Mouse (Mus musculus) MEL (cell line): Measurements from ENCODE around the gene Trp53bp1. TPM values are rescaled to one million over a fixed set of nuclear protein-coding genes. Genes with fewer than 3 reads are reported as not detected.
A peak's percentile ranks its signal among the peaks of the same experiment; 100 is the strongest.

ENCODE experiments used
- DNase-seq: peaks from one replicate; pipeline ENCODE4 v3.0.0; 2011; ENCODE audit warnings: low read depth, low spot score
- H3K27ac ChIP-seq: 2 replicates; pipeline ENCODE4 v1.5.1; 2012; ENCODE audit warnings: low read depth, mild to moderate bottlenecking, control low read depth, low read length, moderate library complexity; ENCODE audit not compliant: control insufficient read depth
- H3K27me3 ChIP-seq, 2 experiments: fragments of 150-350 bp in 1 of 2; sonication (generic) in 1 of 2; 2 replicates each; pipeline ENCODE4 v1.6.1; 2012; ENCODE audit warnings: low read length in 2 of 2, mild to moderate bottlenecking in 2 of 2, improper control_type of control experiment in 1 of 2, moderate library complexity in 1 of 2; ENCODE audit not compliant: insufficient read depth in 2 of 2, control insufficient read depth in 1 of 2
- H3K36me3 ChIP-seq, 2 experiments: 2 replicates each; pipeline ENCODE4 v1.6.1; 2012 to 2014; ENCODE audit warnings: low read length in 2 of 2, improper control_type of control experiment in 1 of 2, inconsistent platforms in 1 of 2, mild to moderate bottlenecking in 1 of 2; ENCODE audit not compliant: insufficient read depth in 2 of 2, control insufficient read depth in 1 of 2
- H3K4me1 ChIP-seq, 2 experiments: fragments of 150-350 bp in 1 of 2; sonication (generic) in 1 of 2; 2 replicates each; pipeline ENCODE4 v1.6.1; 2012; ENCODE audit warnings: low read length in 2 of 2, improper control_type of control experiment in 1 of 2, mild to moderate bottlenecking in 1 of 2; ENCODE audit not compliant: insufficient read depth in 2 of 2, control insufficient read depth in 1 of 2
- H3K4me3 ChIP-seq, 2 experiments: fragments of 150-350 bp in 1 of 2; sonication (generic) in 1 of 2; 2 replicates each; pipeline ENCODE4 v1.5.1; 2012; ENCODE audit warnings: low read depth in 2 of 2, low read length in 2 of 2, mild to moderate bottlenecking in 2 of 2, moderate library complexity in 2 of 2, control low read depth in 1 of 2, improper control_type of control experiment in 1 of 2; ENCODE audit not compliant: control insufficient read depth in 1 of 2, insufficient read depth in 1 of 2
- H3K79me2 ChIP-seq: 2 replicates; pipeline ENCODE4 v1.6.1; 2012; ENCODE audit warnings: mild to moderate bottlenecking, low read length, moderate library complexity; ENCODE audit not compliant: control insufficient read depth, poor library complexity, insufficient read depth
- H3K9ac ChIP-seq: 2 replicates; pipeline ENCODE4 v1.6.1; 2012; ENCODE audit warnings: low read depth, mild to moderate bottlenecking, control low read depth, low read length, moderate library complexity; ENCODE audit not compliant: control insufficient read depth, poor library complexity, severe bottlenecking
- H3K9me3 ChIP-seq: fragments of 150-350 bp; sonication (generic); replicated peaks from 2 replicates; pipeline ENCODE4 v1.6.1; 2012; ENCODE audit warnings: mild to moderate bottlenecking, low read length, improper control_type of control experiment, moderate library complexity; ENCODE audit not compliant: insufficient read depth
- CHD1 ChIP-seq: IDR thresholded peaks from 2 replicates; pipeline ENCODE4 v1.6.1; 2012; ENCODE audit warnings: low read depth, mild to moderate bottlenecking, inconsistent platforms, low read length, improper control_type of control experiment
- CTCF ChIP-seq, 3 experiments: IDR thresholded peaks in 2 of 3; conservative IDR thresholded peaks in 1 of 3; 2 replicates each; pipeline ENCODE4 v1.5.1; 2011 to 2012; ENCODE audit warnings: low read length in 3 of 3, low read depth in 2 of 3, mild to moderate bottlenecking in 2 of 3, improper control_type of control experiment in 1 of 3, inconsistent platforms in 1 of 3, mixed read lengths in 1 of 3, moderate library complexity in 1 of 3; ENCODE audit not compliant: control insufficient read depth in 1 of 3, insufficient read depth in 1 of 3, poor library complexity in 1 of 3, severe bottlenecking in 1 of 3
- E2F4 ChIP-seq: IDR thresholded peaks from 2 replicates; pipeline ENCODE4 v1.6.1; 2011; ENCODE audit warnings: low read depth, low read length, improper control_type of control experiment, borderline replicate concordance
- EP300 ChIP-seq, 2 experiments: IDR thresholded peaks; 2 replicates each; pipeline ENCODE4 v1.6.1; 2011; ENCODE audit warnings: improper control_type of control experiment in 2 of 2, low read length in 2 of 2, low read depth in 1 of 2, mild to moderate bottlenecking in 1 of 2
- ETS1 ChIP-seq: IDR thresholded peaks from 2 replicates; pipeline ENCODE4 v1.6.1; 2012; ENCODE audit warnings: low read depth, mild to moderate bottlenecking, inconsistent platforms, low read length, improper control_type of control experiment, moderate library complexity
- HCFC1 ChIP-seq: IDR thresholded peaks from 2 replicates; pipeline ENCODE4 v1.6.1; 2012; ENCODE audit warnings: low read depth, mild to moderate bottlenecking, inconsistent platforms, low read length, improper control_type of control experiment, moderate library complexity
- MAX ChIP-seq: IDR thresholded peaks from 2 replicates; pipeline ENCODE4 v1.6.1; 2011; ENCODE audit warnings: low read length, improper control_type of control experiment
- MAZ ChIP-seq: IDR thresholded peaks from 2 replicates; pipeline ENCODE4 v1.6.1; 2012; ENCODE audit warnings: low read depth, mild to moderate bottlenecking, inconsistent platforms, low read length, improper control_type of control experiment
- MYC ChIP-seq: IDR thresholded peaks from 2 replicates; pipeline ENCODE4 v1.6.1; 2011; ENCODE audit warnings: low read depth, mild to moderate bottlenecking, low read length, improper control_type of control experiment, moderate library complexity
- POLR2AphosphoS2 ChIP-seq: IDR thresholded peaks from 2 replicates; pipeline ENCODE4 v1.6.1; 2011; ENCODE audit warnings: low read length, improper control_type of control experiment
- TCF12 ChIP-seq: IDR thresholded peaks from 2 replicates; pipeline ENCODE4 v1.6.1; 2014; ENCODE audit warnings: low read depth, mild to moderate bottlenecking, inconsistent platforms, low read length, improper control_type of control experiment, moderate library complexity
- UBTF ChIP-seq: IDR thresholded peaks from 2 replicates; pipeline ENCODE4 v1.6.1; 2012; ENCODE audit warnings: low read depth, mild to moderate bottlenecking, inconsistent platforms, low read length, improper control_type of control experiment, moderate library complexity, borderline replicate concordance; ENCODE audit not compliant: insufficient read depth
- USF2 ChIP-seq, 2 experiments: IDR thresholded peaks; 2 replicates each; pipeline ENCODE4 v1.6.1; 2011 to 2012; ENCODE audit warnings: improper control_type of control experiment in 2 of 2, low read length in 2 of 2, borderline replicate concordance in 1 of 2, inconsistent platforms in 1 of 2, low read depth in 1 of 2, mild to moderate bottlenecking in 1 of 2; ENCODE audit not compliant: insufficient read depth in 1 of 2
- polyA plus RNA-seq, 2 experiments: library from polyadenylated mRNA; stranded (reverse) in 1 of 2; unstranded in 1 of 2; fragments of >175 nt in 1 of 2; fragments of >200 nt in 1 of 2; gene quantifications; 2 replicates each; pipeline versions ENCODE4 v1.2.1 to v1.2.4; 2012; ENCODE audit warnings: low replicate concordance in 2 of 2, low read depth in 1 of 2; ENCODE audit not compliant: insufficient read length in 2 of 2, insufficient read depth in 1 of 2, missing spikeins in 1 of 2
- total RNA-seq: library from RNA; depleted of rRNA; stranded (reverse); fragments of 300-350 nt; gene quantifications from 2 replicates; pipeline ENCODE4 v1.2.3, GENCODE M21; 2012

Trp53bp1 gene
- total and polyA plus RNA-seq, 3 experiments, result 13.4 to 160 (median 37.3) TPM

DNA sequence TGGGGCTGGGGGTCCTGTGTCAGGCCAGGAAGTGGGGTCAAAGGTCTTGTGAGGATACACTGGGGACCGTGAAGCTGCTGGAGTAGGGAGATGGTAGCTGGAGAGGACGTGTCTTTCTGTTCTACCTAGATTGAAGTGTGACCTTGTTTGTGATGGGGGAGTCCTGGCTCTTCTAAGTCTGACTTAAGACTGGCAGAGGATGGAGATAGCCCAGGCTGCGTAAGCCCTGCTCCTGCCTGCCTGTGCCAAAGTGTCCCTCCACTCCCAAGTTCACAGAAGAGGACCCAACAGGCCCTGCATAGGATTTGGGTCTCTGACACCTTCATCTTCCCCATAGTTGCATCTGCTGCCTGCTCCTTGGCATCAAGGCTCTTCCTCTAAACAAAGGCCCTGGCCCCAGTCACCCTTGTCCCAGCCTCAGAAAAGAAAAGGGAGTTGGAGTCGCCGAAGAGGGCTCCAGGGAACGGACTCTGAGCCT, 25.6 kb upstream of the Trp53bp1 start:
- Histone ChIP-seq H3K4me3 (0 out of 4 replicates have a peak overlapping the region, but pooled peaks of 1 of the 2 experiments have one; percentile 13), H3K4me1 (peaks cover 7 to 14% of the 10 kb centered on the region in 2 experiments; a peak in 3 of 4 replicates)

DNA sequence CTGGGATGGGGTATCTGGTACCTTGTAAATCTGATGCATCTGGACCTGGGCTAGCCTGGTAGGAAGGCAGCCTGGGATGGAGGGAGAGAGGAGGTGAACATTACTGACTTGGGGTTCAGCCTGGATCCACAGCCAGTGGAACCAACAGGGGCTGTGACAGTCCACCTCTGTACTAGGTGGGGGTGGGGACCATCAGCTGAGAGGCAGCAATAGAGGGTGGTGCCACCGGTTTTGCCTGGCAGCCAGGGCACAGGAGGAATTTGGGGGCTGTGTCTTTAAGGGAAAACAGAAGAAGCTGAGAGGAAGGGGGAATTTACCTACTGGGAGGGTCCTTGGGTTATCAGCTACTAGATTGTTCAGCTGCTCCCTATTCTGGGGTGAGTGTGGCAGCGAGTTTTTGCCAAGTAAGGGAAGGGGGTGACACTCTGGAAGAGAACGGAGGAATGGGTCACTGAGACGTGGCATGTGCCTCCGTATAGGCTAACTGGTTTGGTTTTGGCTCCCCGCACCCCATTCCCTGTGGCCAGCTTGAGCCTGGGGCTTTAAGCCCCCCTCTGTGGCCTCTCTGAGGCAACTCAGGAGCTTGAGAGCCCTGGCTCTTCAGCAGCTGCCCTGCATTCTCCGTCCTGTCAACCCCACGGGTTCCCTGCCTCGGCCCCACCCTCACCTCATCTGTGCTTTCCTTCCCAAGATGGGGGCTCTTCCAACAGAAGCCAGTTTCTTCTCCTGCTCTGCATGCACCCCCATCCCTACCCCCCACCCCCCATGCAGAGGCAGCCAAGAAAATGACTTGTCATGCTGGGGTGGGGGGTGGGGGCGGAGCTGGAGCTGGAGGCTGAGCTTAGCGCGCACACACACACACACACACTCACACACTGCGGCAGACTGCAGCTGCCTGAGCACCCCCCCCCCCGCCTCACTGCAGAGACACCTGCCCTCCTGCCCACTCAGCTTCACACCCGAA, 24.7 kb upstream of the Trp53bp1 start:
- no peaks in the 10 kb centered on the region for H3K9me3 ChIP-seq
- H3K4me3 ChIP-seq, result peak overlapping the region; percentile 47 to 79
- H3K79me2 ChIP-seq, result no peaks in the 10 kb centered on the region
- H3K4me1 ChIP-seq, result peaks cover 7 to 14% of the 10 kb centered on the region in 2 experiments; a peak in 3 of 4 replicates
- peak overlapping the region; percentile 52 for H3K9ac ChIP-seq
- no peaks in the 10 kb centered on the region; a peak in 1 of 4 replicates for H3K36me3 ChIP-seq
- no peaks in the 10 kb centered on the region for H3K27me3 ChIP-seq
- DNase-seq, result peak; percentile 60
- no peak for TF ChIP-seq E2F4
- no peak for TF ChIP-seq CTCF (IDR thresholded peaks at IDR 0.05 in 2 of 3, conservative IDR thresholded peaks at IDR 0.05 in 1 of 3; ENCODE audit: control insufficient read depth in 1 of 3, insufficient read depth in 1 of 3, low read depth in 2 of 3, low read length in 3 of 3, poor library complexity in 1 of 3, severe bottlenecking in 1 of 3)
- no peak for TF ChIP-seq USF2 (IDR thresholded peaks at IDR 0.05; ENCODE audit: borderline replicate concordance in 1 of 2, insufficient read depth in 1 of 2, low read depth in 1 of 2, low read length in 2 of 2)
- 0 out of 2 replicates have a peak, but pooled peaks have one; percentile 16 for TF ChIP-seq TCF12
- TF ChIP-seq MYC, result no peak
- TF ChIP-seq UBTF, result no peak
- TF ChIP-seq MAZ, result peak; percentile 41; the same call in 1 of the 2 replicates
- no peak for TF ChIP-seq CHD1
- no peak for TF ChIP-seq POLR2AphosphoS2
- TF ChIP-seq ETS1, result peak; percentile 28; the same call in 1 of the 2 replicates
- no peak for TF ChIP-seq EP300 (IDR thresholded peaks at IDR 0.05; ENCODE audit: low read depth in 1 of 2, low read length in 2 of 2)
- TF ChIP-seq, all 39 proteins: peak for 3
- H3K27ac ChIP-seq, result peak overlapping the region; percentile 8

More for the DNA sequence above, 25.6 kb upstream of the Trp53bp1 start:
- H3K27ac ChIP-seq, result no peak overlapping the region
- DNase-seq, result peak; percentile 25
- H3K27me3 ChIP-seq, result no peaks in the 10 kb centered on the region
- no peaks in the 10 kb centered on the region for H3K9me3 ChIP-seq
- no peak overlapping the region for H3K9ac ChIP-seq
- TF ChIP-seq HCFC1, result no peak
- no peak for TF ChIP-seq MYC
- TF ChIP-seq ETS1, result no peak
- TF ChIP-seq MAX, result no peak
- no peaks in the 10 kb centered on the region for H3K79me2 ChIP-seq
- H3K36me3 ChIP-seq, result no peaks in the 10 kb centered on the region; a peak in 1 of 4 replicates
